Mouse (Mus musculus) heart, embryonic 10.5 days (tissue): ENCODE results near the gene Olfr26. TPM values are rescaled to one million over a fixed set of nuclear protein-coding genes. Genes with fewer than 3 reads are reported as not detected.
A peak's percentile ranks its signal among the peaks of the same experiment; 100 is the strongest.
"Not testable (repeated sequence)": the region's sequence is repeated elsewhere in the genome, so short reads cannot be mapped to it uniquely, and the experiment has no call there.

Experiments
- DNase-seq: peaks from one replicate; pipeline ENCODE4 v3.0.0-alpha.2; 2017; ENCODE audit warnings: low spot score
- H3K27ac ChIP-seq: fragments of 300-500 bp; sonication (generic); 2 replicates; pipeline ENCODE4 v1.5.1; 2016; ENCODE audit warnings: mild to moderate bottlenecking
- H3K27me3 ChIP-seq: fragments of 300-500 bp; sonication (generic); 2 replicates; pipeline ENCODE4 v1.6.1; 2016; ENCODE audit warnings: mild to moderate bottlenecking; ENCODE audit not compliant: poor library complexity, insufficient read depth, severe bottlenecking
- H3K36me3 ChIP-seq: fragments of 300-500 bp; sonication (generic); 2 replicates; pipeline ENCODE4 v1.6.1; 2016; ENCODE audit warnings: mild to moderate bottlenecking, moderate library complexity
- H3K4me1 ChIP-seq: fragments of 300-500 bp; sonication (generic); 2 replicates; pipeline ENCODE4 v1.6.1; 2016; ENCODE audit warnings: mild to moderate bottlenecking
- H3K4me3 ChIP-seq: fragments of 300-500 bp; sonication (generic); 2 replicates; pipeline ENCODE4 v1.5.1; 2016; ENCODE audit warnings: mild to moderate bottlenecking, moderate library complexity
- H3K9me3 ChIP-seq: fragments of 300-500 bp; sonication (generic); 2 replicates; pipeline ENCODE4 v1.6.1; 2016; ENCODE audit warnings: mild to moderate bottlenecking, moderate library complexity
- WGBS: fragments of 180-500 bp; shearing (Covaris S2); methylation state at CpG from one replicate; pipeline ENCODE4 v1.1.7; 2016; 5-methylcytosine and 5-hydroxymethylcytosine counted together
- polyA plus RNA-seq: library from polyadenylated mRNA; unstranded; fragments of >200 nt; fragmentation: Nextera tagmentation; extraction: Ambion mirVana; gene quantifications from 2 replicates; pipeline ENCODE4 v1.2.1, GENCODE M21; 2016

Olfr26 gene
- polyA plus RNA-seq, result not detected in 2 replicates

DNA sequence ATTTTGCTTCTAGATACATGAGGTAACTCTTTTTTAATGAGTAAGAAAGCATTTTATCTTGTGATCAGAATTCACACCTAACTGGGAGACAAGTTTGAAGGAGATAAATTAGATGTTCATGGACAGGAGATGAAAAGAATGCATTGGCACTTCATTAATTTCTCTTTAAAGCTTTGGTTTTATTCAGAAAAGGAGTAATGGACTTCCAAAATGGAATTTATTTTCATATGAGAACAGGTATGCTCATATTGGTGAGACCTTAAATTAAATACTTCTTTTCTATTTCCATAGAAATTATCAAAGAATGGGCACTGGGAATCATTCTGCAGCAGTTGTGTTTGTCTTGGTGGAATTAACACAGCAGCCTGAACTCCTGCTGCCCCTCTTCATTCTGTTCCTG is at the start of gene Olfr26:
Olfr26 (plus strand) TSS at position 301 of the 400 bp plus-strand sequence.
- H3K27me3 ChIP-seq, result no peaks in the 10 kb centered on the region
- no peak for DNase-seq
- H3K4me1 ChIP-seq, result no peaks in the 10 kb centered on the region
- H3K36me3 ChIP-seq, result no peaks in the 10 kb centered on the region
- H3K9me3 ChIP-seq, result no peaks in the 10 kb centered on the region
- no peak within 1 kb of the TSS for H3K4me3 ChIP-seq
- no peak within 1 kb of the TSS for H3K27ac ChIP-seq

DNA sequence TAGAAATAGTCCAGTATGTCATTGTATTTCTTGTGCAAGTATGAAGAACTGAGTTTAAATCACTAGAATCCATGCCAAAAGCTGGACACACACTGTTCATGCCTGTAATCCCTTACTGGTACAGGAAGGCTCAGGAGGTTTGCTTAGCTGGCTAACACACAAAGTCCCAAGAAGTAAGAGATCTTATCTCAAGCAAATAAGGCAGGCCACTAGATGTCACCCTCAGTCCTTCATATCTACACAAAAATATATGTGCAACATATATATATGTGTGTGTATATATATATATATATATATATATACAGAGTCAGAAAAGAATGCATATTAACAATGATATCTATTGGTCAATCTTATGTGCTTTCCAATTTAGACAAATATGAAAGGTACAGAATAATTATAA is 49.2 kb upstream of the Olfr26 start:
- H3K27me3 ChIP-seq, result no peaks in the 10 kb centered on the region
- DNase-seq, result no peak
- no peaks in the 10 kb centered on the region for H3K36me3 ChIP-seq
- no peak overlapping the region for H3K4me3 ChIP-seq
- H3K4me1 ChIP-seq, result no peaks in the 10 kb centered on the region
- no peak overlapping the region for H3K27ac ChIP-seq
- no peaks in the 10 kb centered on the region for H3K9me3 ChIP-seq

DNA sequence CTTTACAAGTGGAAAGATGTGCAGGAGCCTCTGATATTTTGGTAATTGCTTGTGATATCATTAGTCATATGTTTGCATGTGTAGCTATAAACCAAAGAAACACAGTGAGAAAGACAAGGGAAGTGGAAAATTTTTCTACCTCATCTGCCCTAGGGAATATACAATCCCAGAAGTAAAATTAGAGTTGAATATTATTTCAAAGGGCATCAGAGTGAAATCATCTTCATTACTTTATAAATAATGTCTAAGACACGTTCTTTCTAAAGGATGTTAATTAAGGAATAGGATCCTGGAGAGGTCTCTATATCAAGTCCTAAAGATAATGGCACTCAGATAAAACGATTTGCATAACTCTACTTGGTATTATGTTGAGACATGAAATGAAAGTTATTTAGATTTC is 40.5 kb upstream of the Olfr26 start, which contains the start of gene Olfr922:
Olfr922 (plus strand) TSS at position 301 of the 400 bp plus-strand sequence.
- no peak within 1 kb of the TSS for H3K4me3 ChIP-seq
- no peaks in the 10 kb centered on the region for H3K4me1 ChIP-seq
- H3K36me3 ChIP-seq, result no peaks in the 10 kb centered on the region
- no peak for DNase-seq
- H3K27ac ChIP-seq, result no peak within 1 kb of the TSS
- WGBS, result 68% methylated on average over 2 of the region's 2 CpGs
- H3K9me3 ChIP-seq, result no peaks in the 10 kb centered on the region
- no peaks in the 10 kb centered on the region for H3K27me3 ChIP-seq

DNA sequence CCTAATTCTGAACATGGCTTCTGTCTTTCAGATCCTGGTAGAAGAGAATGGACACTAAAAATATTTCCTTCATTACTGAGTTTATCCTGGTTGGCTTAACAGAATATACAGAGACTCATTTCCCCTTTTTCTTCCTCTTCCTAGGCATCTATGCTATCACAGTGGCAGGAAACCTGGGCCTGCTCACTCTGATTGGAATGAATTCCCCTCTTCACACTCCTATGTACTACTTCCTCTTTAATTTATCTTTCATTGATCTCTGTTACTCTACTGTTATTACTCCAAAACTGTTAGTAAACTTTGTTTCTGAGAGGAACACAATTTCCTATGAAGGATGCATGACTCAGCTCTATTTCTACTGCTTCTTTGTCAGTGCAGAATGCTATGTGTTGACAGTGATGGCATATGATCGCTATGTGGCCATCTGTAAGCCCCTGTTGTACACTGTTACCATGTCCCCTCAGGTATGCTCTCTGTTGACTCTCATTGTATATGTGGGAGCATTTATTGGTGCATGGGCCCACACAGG is 39.3 kb upstream of the Olfr26 start:
- no peaks in the 10 kb centered on the region for H3K9me3 ChIP-seq
- H3K36me3 ChIP-seq, result no peaks in the 10 kb centered on the region
- no peak overlapping the region for H3K27ac ChIP-seq
- no peaks in the 10 kb centered on the region for H3K27me3 ChIP-seq
- H3K4me1 ChIP-seq, result no peaks in the 10 kb centered on the region
- 83% methylated on average over 1 of the region's 1 CpGs for WGBS
- DNase-seq, result no peak
- H3K4me3 ChIP-seq, result no peak overlapping the region

DNA sequence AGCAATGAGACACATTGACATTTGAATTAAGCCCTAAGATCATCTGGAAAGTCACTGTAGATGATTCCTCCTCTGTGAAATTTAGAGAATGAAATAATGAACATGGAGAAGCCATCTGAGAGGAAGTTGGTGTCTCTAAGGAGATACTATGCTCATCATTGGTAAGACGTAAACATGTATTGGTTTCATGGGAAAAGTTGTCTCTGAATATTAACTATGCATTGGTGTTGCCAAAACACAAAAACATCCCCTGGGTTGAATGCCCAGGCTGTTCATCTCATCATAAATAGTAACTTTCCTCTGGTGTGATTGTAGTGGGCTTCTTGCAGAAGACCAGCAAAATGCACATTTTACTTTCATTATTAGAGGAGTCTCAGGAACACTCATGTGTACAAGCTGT is 28.6 kb upstream of the Olfr26 start, which contains the start of gene Olfr923:
Olfr923 (plus strand) TSS at position 301 of the 400 bp plus-strand sequence.
- H3K36me3 ChIP-seq, result no peaks in the 10 kb centered on the region
- no peaks in the 10 kb centered on the region for H3K9me3 ChIP-seq
- H3K4me1 ChIP-seq, result no peaks in the 10 kb centered on the region
- no peak within 1 kb of the TSS for H3K27ac ChIP-seq
- DNase-seq, result no peak
- no peaks in the 10 kb centered on the region for H3K27me3 ChIP-seq
- H3K4me3 ChIP-seq, result no peak within 1 kb of the TSS
- 81% methylated on average over 1 of the region's 1 CpGs for WGBS

DNA sequence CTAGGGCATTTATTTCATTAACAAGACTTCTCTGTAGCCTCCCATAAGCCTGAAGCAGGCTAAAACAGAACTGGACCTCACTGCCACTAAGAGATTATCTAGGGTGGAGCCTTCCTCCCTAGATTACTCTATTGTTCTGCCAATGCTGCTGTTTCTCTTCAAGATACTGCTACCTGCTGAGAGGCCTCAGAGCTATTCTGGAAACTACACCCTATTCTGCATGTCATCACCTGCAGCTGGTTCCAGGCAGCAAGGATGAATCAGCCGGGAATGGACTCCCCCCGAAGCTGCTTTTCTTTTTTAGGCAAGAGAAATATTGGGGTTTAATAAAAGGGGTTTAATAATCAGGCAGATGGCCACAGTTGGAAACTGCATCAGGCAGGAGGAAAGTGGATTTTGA is 21.8 kb upstream of the Olfr26 start:
- Histone ChIP-seq H3K4me3 (no peak overlapping the region), H3K27me3 (no peaks in the 10 kb centered on the region), H3K27ac (no peak overlapping the region), H3K36me3 (no peaks in the 10 kb centered on the region), H3K9me3 (no peaks in the 10 kb centered on the region), H3K4me1 (no peaks in the 10 kb centered on the region)
- peak; percentile 72 for DNase-seq
- WGBS, result 24% methylated on average over 2 of the region's 2 CpGs

DNA sequence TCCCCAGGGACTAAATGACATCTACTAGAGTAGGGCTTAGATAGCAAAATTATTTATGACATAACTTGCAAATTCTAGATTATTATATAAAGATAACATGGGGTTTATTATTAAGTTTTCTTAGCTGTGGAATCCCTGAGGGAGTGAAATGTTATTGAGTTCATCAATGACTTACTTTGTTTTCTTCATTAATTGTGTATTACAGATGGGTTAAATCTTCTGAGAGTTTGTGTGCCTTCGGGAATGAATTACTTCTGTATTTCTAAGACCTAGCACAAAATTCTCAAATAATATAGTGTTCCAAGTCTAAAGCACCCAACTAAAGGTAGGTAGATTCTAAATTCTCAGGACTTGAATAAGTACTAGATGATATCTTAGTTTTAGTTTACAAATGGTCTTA is 10.7 kb upstream of the Olfr26 start, which contains the start of gene Olfr924:
Olfr924 (plus strand) TSS at position 301 of the 400 bp plus-strand sequence.
- Histone ChIP-seq H3K4me3 (no peak within 1 kb of the TSS), H3K27me3 (no peaks in the 10 kb centered on the region), H3K9me3 (no peaks in the 10 kb centered on the region), H3K27ac (no peak within 1 kb of the TSS), H3K4me1 (no peaks in the 10 kb centered on the region), H3K36me3 (no peaks in the 10 kb centered on the region)
- DNase-seq, result no peak
- 83% methylated on average over 1 of the region's 1 CpGs for WGBS

DNA sequence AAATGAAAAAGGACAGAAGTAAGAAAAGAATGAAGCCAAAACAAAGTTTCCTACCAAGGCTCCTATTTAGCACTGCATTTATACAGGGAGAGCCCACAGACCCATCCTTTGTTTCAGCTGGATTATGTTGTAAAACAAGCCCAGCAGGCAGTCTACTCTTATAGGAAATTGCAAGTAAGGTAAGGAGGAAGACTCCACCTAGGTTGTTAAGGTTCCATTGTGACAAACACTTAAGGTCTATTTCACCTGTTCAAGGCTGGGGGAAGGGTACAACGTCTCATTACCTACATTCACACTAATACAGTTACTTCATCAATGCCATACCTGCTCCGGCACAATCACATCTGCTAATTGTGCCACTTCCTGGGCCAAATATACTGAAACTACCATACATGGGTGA is 20.0 kb downstream of the Olfr26 start:
- H3K4me3 ChIP-seq, H3K27me3 ChIP-seq, H3K9me3 ChIP-seq, DNase-seq, H3K27ac ChIP-seq, H3K36me3 ChIP-seq, H3K4me1 ChIP-seq: not testable (repeated sequence)
- WGBS, result 54% methylated on average over 2 of the region's 2 CpGs

DNA sequence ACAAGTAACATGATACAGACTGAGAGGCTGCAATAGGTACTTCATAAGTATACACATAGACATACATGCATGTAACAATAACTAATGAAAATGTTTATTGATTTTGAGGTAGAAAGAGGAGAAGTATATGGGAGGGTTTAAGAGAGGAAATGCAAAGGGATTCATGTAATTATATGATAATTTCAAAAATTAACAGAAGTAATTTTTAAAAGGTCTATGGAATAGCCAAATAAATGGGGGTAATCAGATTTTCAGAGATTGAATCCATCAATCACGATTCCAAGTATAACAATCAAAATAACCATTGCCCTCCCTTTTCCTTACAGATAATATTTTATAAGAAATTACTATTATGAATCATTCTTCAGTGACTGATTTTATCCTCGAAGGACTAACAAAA is 22.0 kb downstream of the Olfr26 start, which contains the start of gene Olfr926:
Olfr926 (plus strand) TSS at position 301 of the 400 bp plus-strand sequence.
- H3K4me1 ChIP-seq, result no peaks in the 10 kb centered on the region
- no peak within 1 kb of the TSS for H3K4me3 ChIP-seq
- no peak within 1 kb of the TSS for H3K27ac ChIP-seq
- no peak for DNase-seq
- H3K36me3 ChIP-seq, result no peaks in the 10 kb centered on the region
- no peaks in the 10 kb centered on the region for H3K27me3 ChIP-seq
- WGBS, result 68% methylated on average over 2 of the region's 2 CpGs
- H3K9me3 ChIP-seq, result peaks cover 10% of the 10 kb centered on the region; the same call in 1 of the 2 replicates

Other genes starting within 250 kb of the Olfr26 start
- not detected in 2 replicates for gene Olfr914, start 250.0 kb upstream of the Olfr26 start, polyA plus RNA-seq
- not detected in 2 replicates for gene Olfr916, start 195.2 kb upstream of the Olfr26 start, polyA plus RNA-seq
- not detected in 2 replicates for gene Olfr917, start 189.2 kb upstream of the Olfr26 start, polyA plus RNA-seq
- gene Olfr918, start 180.5 kb upstream of the Olfr26 start, polyA plus RNA-seq, result not detected in 2 replicates
- not detected in 2 replicates for gene Olfr919, start 151.4 kb upstream of the Olfr26 start, polyA plus RNA-seq
- 10.2 and 16.5 TPM in 2 replicates for gene Vwa5a, start 136.8 kb upstream of the Olfr26 start, polyA plus RNA-seq
- 0.03 TPM in 1 of 2 replicates, not detected in the other for gene Olfr920, start 102.8 kb upstream of the Olfr26 start, polyA plus RNA-seq
- gene Olfr921, start 82.0 kb upstream of the Olfr26 start, polyA plus RNA-seq, result not detected in 2 replicates
- not detected in 2 replicates for gene Olfr922, start 40.4 kb upstream of the Olfr26 start, polyA plus RNA-seq
- not detected in 2 replicates for gene Olfr923, start 28.5 kb upstream of the Olfr26 start, polyA plus RNA-seq
- not detected in 2 replicates for gene Olfr924, start 10.6 kb upstream of the Olfr26 start, polyA plus RNA-seq
- gene Olfr926, start 22.1 kb downstream of the Olfr26 start, polyA plus RNA-seq, result not detected in 2 replicates
- gene Olfr930, start 74.7 kb downstream of the Olfr26 start, polyA plus RNA-seq, result not detected in 2 replicates
- gene Olfr933, start 117.3 kb downstream of the Olfr26 start, polyA plus RNA-seq, result not detected in 2 replicates
- not detected in 2 replicates for gene Olfr934, start 133.3 kb downstream of the Olfr26 start, polyA plus RNA-seq
- not detected in 2 replicates for gene Olfr935, start 144.6 kb downstream of the Olfr26 start, polyA plus RNA-seq
- gene Olfr146, start 168.3 kb downstream of the Olfr26 start, polyA plus RNA-seq, result not detected in 2 replicates
- not detected in 2 replicates for gene Olfr937, start 209.9 kb downstream of the Olfr26 start, polyA plus RNA-seq
- gene Olfr938, start 223.8 kb downstream of the Olfr26 start, polyA plus RNA-seq, result not detected in 2 replicates